Mouse (Mus musculus) liver, embryonic 11.5 days (tissue): ENCODE measurements at regions not wholly inside any gene's neighbourhood (a gene's known extent, or its start where the extent isn't known, plus 50 kb on each side); places are given as distances from the start of the nearest gene placed in this dataset.
A peak's percentile ranks its signal among the peaks of the same experiment; 100 is the strongest.
"Not testable (repeated sequence)": the region's sequence is repeated elsewhere in the genome, so short reads cannot be mapped to it uniquely, and the experiment has no call there.

ENCODE experiments used
- ATAC-seq: fragments of 200-750 bp; cut with Nextera tagmentation; replicated peaks from 2 replicates; pipeline ENCODE4 v1.8.0; 2017; ENCODE audit warnings: moderate number of reproducible peaks, mild to moderate bottlenecking, moderate TSS enrichment, moderate library complexity; ENCODE audit not compliant: low FRiP score
- DNase-seq: peaks from one replicate; pipeline ENCODE4 v3.0.0-alpha.2; 2017; ENCODE audit warnings: low spot score
- H3K27ac ChIP-seq: fragments of 300-500 bp; sonication (generic); 2 replicates; pipeline ENCODE4 v1.5.1; 2014; ENCODE audit warnings: mild to moderate bottlenecking, low read depth, low read length, control low read depth
- H3K27me3 ChIP-seq: fragments of 300-500 bp; sonication (generic); replicated peaks from 2 replicates; pipeline ENCODE4 v1.6.1; 2014; ENCODE audit warnings: low read length, mixed read lengths; ENCODE audit not compliant: control insufficient read depth, insufficient read depth
- H3K36me3 ChIP-seq: fragments of 300-500 bp; sonication (generic); 2 replicates; pipeline ENCODE4 v1.6.1; 2014; ENCODE audit warnings: mild to moderate bottlenecking, low read length, moderate library complexity, mixed read lengths; ENCODE audit not compliant: control insufficient read depth, insufficient read depth
- H3K4me1 ChIP-seq: fragments of 300-500 bp; sonication (generic); replicated peaks from 2 replicates; pipeline ENCODE4 v1.6.1; 2014; ENCODE audit warnings: low read length, mixed read lengths; ENCODE audit not compliant: control insufficient read depth, insufficient read depth
- H3K4me2 ChIP-seq: fragments of 300-500 bp; sonication (generic); 2 replicates; pipeline ENCODE4 v1.6.1; 2014; ENCODE audit warnings: mild to moderate bottlenecking, control low read depth, moderate library complexity
- H3K4me3 ChIP-seq: fragments of 300-500 bp; sonication (generic); 2 replicates; pipeline ENCODE4 v1.5.1; 2014; ENCODE audit warnings: low read depth, low read length, control low read depth
- H3K9ac ChIP-seq: fragments of 300-500 bp; sonication (generic); 2 replicates; pipeline ENCODE4 v1.6.1; 2014; ENCODE audit warnings: low read depth, low read length, control low read depth
- H3K9me3 ChIP-seq: fragments of 300-500 bp; sonication (generic); 2 replicates; pipeline ENCODE4 v1.6.1; 2016; ENCODE audit warnings: low read length, inconsistent platforms, mixed read lengths; ENCODE audit not compliant: control insufficient read depth
- WGBS: fragments of 180-500 bp; shearing (Covaris S2); extraction: QIAGEN DNeasy Blood & Tissue Kit; methylation state at CpG from one replicate; pipeline ENCODE4 v1.1.7; 2014; 5-methylcytosine and 5-hydroxymethylcytosine counted together

DNA sequence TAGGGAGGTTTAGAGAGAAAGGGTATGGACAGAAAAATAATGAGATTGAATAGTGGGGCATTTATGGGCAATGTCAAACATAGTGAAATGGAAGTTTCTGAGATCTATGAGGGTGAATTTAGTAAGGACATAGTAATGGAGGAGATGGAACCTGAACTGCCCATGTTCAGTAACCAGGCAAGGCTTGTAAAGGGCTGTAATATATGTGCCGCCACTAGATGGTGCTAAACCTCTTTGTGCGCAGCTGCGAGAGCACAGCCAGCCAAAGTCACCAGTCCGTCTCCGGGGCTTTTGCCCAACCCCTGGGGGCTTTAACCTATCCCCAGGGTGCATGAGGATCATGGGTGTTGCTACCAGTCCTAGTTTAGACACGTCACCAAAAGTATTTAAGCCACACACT is 77.7 kb upstream of the Vmn2r25 start:
- DNase-seq: not testable (repeated sequence)
- WGBS: 0% methylated on average over 3 of the region's 6 CpGs

GRCm38 (mm10) chr6:123937930-123938329 is 84.7 kb upstream of the Vmn2r25 start:
- Histone ChIP-seq H3K36me3 (no peaks in the 10 kb centered on the region), H3K9me3 (no peaks in the 10 kb centered on the region), H3K4me1 (no peaks in the 10 kb centered on the region), H3K9ac (no peak overlapping the region), H3K4me3 (no peak overlapping the region), H3K27me3 (no peaks in the 10 kb centered on the region), H3K4me2 (no peak overlapping the region), H3K27ac (no peak overlapping the region)
- no peak for DNase-seq
- no peak for ATAC-seq
- 84% methylated on average over 2 of the region's 2 CpGs for WGBS

More for the DNA sequence above, 77.7 kb upstream of the Vmn2r25 start:
- ATAC-seq: peak; percentile 61
- H3K4me3 ChIP-seq, H3K9me3 ChIP-seq, H3K9ac ChIP-seq, H3K27ac ChIP-seq, H3K36me3 ChIP-seq, H3K27me3 ChIP-seq, H3K4me1 ChIP-seq, H3K4me2 ChIP-seq: not testable (repeated sequence)

DNA sequence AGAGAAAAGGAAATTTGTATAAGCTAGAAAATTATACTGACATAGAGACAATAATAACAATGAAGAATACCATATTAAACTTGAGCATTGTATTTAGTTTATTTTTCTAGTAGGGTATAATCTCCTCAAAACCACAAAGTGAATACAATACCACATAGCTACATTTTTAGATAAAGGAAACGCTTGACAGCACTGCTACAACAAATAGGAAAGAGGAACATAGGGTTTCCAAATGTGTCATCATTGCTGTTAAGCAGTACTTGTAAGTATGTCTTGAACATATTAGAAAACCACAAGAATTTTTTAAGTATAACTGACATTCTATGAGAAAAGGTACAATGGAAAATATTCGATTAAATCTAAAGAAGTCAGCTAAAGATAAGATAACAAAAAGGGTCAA is 63.0 kb upstream of the Vmn2r26 start:
- Histone ChIP-seq H3K9me3 (no peaks in the 10 kb centered on the region), H3K9ac (no peak overlapping the region), H3K27me3 (no peaks in the 10 kb centered on the region), H3K27ac (no peak overlapping the region), H3K36me3 (no peaks in the 10 kb centered on the region), H3K4me2 (no peak overlapping the region), H3K4me1 (no peaks in the 10 kb centered on the region), H3K4me3 (no peak overlapping the region)
- no peak for DNase-seq
- ATAC-seq: no peak
- 51% methylated on average over 2 of the region's 2 CpGs for WGBS

GRCm38 (mm10) chr6:123971180-123971579 is 53.2 kb upstream of the Vmn2r26 start:
- no peak for ATAC-seq
- Histone ChIP-seq H3K4me2 (no peak overlapping the region), H3K4me1 (no peaks in the 10 kb centered on the region), H3K27ac (no peak overlapping the region), H3K36me3 (no peaks in the 10 kb centered on the region), H3K9ac (no peak overlapping the region), H3K27me3 (no peaks in the 10 kb centered on the region), H3K9me3 (no peaks in the 10 kb centered on the region), H3K4me3 (no peak overlapping the region)
- DNase-seq: no peak
